Mouse (Mus musculus) MEL (cell line): ENCODE measurements at regions not wholly inside any gene's neighbourhood (a gene's known extent, or its start where the extent isn't known, plus 50 kb on each side); places are given as distances from the start of the nearest gene placed in this dataset.

Experiments
- CTCF ChIP-seq, 3 experiments: IDR thresholded peaks in 2 of 3; conservative IDR thresholded peaks in 1 of 3; 2 replicates each; pipeline ENCODE4 v1.5.1; 2011 to 2012; ENCODE audit warnings: low read length in 3 of 3, low read depth in 2 of 3, mild to moderate bottlenecking in 2 of 3, improper control_type of control experiment in 1 of 3, inconsistent platforms in 1 of 3, mixed read lengths in 1 of 3, moderate library complexity in 1 of 3; ENCODE audit not compliant: control insufficient read depth in 1 of 3, insufficient read depth in 1 of 3, poor library complexity in 1 of 3, severe bottlenecking in 1 of 3
- POLR2A ChIP-seq, 2 experiments: IDR thresholded peaks; 2 replicates each; pipeline ENCODE4 v1.6.1; 2011 to 2012; ENCODE audit warnings: low read length in 2 of 2, mild to moderate bottlenecking in 2 of 2, control low read depth in 1 of 2, improper control_type of control experiment in 1 of 2, low read depth in 1 of 2, moderate library complexity in 1 of 2; ENCODE audit not compliant: control insufficient read depth in 1 of 2, insufficient read depth in 1 of 2, poor library complexity in 1 of 2

GRCm38 (mm10) chr12:25189174-25189761 is 92.3 kb upstream of the Id2 start:
- no peak for TF ChIP-seq CTCF (IDR thresholded peaks at IDR 0.05 in 2 of 3, conservative IDR thresholded peaks at IDR 0.05 in 1 of 3; ENCODE audit: control insufficient read depth in 1 of 3, insufficient read depth in 1 of 3, low read depth in 2 of 3, low read length in 3 of 3, poor library complexity in 1 of 3, severe bottlenecking in 1 of 3)
- peak in 1 of 2 experiments; percentile 33; a peak in 1 of 4 replicates for TF ChIP-seq POLR2A (IDR thresholded peaks at IDR 0.05; ENCODE audit: control insufficient read depth in 1 of 2, insufficient read depth in 1 of 2, low read depth in 1 of 2, low read length in 2 of 2, poor library complexity in 1 of 2)
